Mouse (Mus musculus) kidney, postnatal 25 days (tissue): ENCODE results near the gene Ctbp2.

ENCODE experiments used
- DNase-seq, 2 experiments: peaks; one replicate each; pipeline ENCODE4 v3.0.0; 2021; ENCODE audit warnings: mixed read lengths in 2 of 2

Gene Ctbp2

DNA sequence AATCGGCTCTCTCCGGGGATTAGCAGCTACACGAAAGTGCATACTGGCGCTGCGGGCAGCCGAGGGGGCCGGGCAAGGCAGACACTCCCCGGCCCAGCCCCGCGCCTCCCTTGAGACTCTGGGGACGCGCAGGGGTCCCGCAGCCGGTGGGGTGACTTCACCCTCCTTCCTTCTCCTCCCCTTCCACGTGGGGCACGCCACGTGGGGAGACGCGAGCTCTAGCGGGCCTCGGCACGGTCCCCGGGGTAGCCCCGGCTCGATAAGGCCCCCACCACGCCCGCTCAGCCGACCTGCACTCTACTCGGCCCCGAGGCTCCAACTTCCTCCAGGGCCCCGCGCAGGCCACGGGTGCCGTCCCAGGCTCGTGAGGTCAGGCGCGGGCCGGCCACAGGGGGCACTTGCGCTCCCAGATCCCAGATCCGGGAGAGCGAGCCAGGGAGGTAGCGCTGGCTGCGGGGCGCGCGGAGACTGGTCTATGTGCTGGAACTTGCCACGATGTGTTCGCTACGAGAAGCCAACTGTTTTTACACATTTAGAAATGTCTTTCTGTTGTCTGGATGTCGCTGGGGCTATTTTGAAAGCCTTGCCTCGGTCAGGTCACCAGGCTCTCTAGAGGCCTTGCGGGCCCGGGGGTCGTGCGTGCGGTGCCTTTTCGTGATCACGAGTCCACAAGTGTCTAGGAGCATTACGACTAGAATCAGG is at the start of gene Ctbp2:
Gene Ctbp2 (minus strand): TSS at position 356 of the 702 bp plus-strand sequence.
- peak; percentile 86 to 93 for DNase-seq

DNA sequence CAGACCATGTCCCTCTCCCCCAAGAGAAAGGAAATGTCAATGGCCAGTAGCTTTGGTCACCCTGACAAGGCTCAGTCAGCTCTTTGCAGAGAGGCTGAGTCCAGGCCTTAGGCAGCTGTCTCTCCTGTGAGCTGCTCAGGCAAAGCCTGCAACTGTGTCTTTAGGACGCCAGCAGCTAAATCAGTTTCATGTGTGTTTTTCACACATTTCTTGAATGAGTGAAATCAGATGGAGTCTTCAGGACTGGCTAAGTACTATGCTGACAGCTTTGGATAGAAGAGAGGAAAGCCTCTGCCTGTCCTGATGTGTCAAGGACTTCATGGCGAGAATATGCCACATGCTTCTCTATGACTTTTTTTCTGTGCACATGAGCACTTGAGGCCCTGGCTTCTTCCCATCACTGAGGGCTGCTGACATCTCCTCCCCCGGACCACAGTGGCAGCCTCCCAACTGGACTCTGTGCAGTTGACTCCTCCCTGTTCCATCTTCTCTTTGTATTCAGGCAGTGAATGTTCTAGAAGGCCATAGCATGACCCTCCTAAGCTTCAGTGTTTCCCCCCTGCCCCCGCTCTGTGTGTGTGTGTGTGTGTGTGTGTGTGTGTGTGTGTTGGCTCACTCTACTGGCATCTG is 47.4 kb upstream of the Ctbp2 start:
- peak in 1 of 2 experiments; percentile 32 for DNase-seq

DNA sequence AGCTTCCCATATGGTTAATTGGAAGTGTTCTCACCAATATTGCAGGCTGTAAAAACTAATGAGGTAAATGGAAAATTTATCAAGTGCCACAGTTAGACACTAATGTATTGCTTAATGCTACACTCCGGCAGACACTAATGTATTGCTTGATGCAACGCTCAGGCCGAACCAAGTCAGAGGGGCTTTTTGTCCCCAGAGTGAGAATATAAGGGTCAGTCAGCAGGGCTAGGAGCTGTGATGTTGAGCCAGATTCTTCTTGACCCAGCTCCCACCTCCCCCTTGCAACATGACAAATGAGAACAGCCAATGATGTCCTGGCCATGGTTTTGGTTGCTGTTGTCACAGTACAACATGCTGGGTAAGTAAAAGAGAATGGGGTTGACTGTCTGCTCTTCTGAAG is 44.8 kb upstream of the Ctbp2 start:
- DNase-seq, result peak in 1 of 2 experiments; percentile 15

DNA sequence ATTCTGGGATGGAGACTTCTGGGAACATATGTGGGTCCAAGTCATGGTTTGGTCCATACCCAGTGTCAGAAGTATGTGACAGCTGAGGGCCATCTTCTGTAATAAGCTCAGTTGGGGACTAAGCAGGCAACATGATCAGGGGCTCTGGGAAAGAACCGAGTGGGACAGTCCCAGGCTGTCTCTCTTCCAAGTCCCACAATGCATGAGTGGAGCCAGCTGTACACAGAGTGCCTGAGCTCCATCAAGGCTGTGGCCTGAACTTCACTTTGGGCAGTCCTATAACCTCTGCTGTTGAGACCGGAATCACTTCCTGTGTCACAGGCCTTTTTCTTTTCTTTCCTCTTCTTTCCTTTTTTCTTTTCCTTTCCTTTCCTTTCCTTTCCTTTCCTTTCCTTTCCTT is 43.7 kb upstream of the Ctbp2 start:
- DNase-seq, result peak in 1 of 2 experiments; percentile 25

DNA sequence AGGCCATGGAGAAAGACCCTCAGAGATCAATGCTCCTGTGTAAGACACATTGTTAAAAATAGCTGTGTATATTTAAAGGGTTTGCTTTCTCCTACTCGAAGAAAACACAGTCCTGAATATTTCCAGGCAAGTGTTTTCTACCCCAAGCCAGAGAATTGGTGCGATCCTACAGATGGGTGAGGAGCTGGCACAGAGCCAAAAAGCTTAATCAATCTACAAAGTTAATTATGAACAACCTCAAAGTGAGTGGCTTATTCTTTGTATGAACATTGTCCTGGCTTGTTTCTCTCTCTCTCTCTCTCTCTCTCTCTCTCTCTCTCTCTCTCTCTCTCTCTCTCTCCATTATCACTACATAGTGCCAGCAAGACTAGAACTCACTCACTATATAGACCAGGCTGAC is 40.6 kb upstream of the Ctbp2 start:
- peak; percentile 20 to 29 for DNase-seq

DNA sequence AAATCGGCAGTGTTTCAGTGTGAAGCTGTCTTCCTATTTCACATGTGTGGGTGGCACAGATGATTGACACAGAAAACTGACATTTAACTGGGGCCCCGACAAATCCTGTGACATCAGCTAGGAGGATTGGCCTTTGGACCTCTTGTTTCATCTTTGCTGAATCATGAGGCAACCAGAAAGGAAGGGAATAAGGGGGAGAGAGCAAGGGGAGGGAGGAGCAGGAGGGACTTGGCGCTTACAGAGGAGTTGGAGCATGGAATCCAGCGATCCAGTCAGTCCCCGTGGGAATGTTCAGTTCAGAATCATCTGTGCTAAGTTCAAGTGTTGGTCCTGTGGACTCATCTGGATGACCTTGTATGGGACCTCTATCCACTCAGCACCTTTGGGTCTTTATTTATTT is 38.9 kb upstream of the Ctbp2 start:
- peak; percentile 42 to 65 for DNase-seq

DNA sequence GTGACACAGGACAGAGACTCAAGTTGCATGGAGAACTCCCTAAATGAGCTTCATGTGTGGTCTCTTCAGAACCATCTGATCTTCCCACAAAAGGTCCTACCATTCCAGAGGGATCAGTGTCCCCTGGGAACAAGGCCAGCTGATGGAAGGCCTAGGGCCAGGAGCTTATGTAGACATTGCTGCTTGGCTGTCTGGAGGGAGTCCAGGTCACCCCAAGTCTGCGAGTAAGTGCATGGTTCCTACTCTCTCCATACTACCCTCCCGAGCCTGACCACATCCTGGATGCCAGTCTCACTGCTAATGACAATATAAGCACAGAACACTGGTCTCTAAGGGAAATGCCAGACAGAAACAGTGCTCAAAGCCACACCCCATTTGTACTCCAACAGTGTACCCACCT is 38.0 kb upstream of the Ctbp2 start:
- DNase-seq, result peak in 1 of 2 experiments; percentile 40

DNA sequence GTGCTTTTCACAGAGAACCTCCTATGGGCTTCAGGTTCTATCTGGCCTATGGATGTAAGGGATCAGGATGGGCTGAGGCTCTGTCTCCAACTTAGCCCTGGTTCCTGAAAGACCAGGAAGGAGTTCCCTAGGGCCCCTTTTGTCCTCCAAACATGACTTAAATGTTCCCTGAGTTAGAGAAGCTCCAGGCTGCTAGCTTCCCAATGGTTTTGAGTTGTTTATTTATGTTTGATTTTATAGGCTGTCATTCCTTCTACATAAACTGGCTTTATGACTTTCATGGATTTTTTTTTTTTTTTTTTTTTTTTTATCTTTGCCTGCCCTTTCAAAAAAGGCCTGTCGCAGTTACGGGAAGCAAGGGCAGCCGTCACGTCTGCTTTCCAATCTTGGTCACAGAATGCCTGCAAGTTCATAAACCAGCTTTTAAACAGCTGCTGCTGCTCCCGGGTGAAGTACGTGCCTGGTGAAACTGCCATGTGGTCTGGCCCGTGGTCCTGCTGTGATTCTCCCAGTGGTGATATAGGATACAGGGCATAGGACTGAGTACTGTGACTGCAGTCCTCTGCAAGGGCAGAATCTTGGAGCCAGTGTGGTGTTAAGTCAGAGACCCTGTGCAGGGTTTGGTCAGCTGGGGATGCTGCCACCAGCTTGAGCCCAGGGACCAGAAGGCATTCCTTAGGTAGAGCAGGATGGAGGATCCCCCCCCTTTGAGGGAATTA is 37.4 kb upstream of the Ctbp2 start:
- DNase-seq, result peak in 1 of 2 experiments; percentile 16

DNA sequence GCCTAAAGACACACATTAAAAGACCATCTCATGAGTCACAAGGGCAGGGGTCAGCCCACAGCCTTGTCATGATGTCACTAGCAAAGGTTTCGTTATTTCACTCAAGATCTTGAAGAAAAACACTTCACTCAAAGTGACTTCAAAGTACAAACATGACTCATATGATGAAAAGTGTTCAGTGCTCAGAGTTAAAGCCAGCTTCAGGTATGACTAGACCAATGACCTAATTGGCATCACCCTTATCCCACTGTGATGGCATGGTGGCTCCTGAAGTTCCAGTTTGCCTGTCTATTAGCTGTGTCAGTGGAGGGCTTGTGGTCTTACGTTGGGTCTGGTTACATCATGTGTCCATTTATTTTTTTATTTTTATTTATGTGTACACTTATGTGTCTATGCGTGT is 35.4 kb upstream of the Ctbp2 start:
- DNase-seq, result no peak

DNA sequence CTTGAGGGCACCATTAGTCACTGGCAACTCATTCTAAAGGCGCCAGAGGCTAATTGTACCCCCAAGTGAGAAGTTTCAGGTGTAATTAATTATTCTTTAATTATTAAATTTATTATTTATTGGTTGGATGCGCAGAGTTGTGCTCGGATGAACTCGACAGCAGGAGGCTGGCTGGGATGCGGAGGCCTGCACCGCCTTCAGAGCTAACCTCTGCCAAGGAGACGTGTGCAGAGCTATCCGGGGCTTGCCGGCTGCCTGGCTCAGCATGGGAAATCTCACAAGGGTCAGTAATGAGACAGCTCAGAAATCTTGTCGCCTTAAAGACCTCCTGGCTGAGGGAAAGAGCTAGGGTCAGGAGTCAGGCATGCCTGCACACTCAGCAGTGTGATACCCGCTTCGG is 31.5 kb upstream of the Ctbp2 start:
- no peak for DNase-seq

DNA sequence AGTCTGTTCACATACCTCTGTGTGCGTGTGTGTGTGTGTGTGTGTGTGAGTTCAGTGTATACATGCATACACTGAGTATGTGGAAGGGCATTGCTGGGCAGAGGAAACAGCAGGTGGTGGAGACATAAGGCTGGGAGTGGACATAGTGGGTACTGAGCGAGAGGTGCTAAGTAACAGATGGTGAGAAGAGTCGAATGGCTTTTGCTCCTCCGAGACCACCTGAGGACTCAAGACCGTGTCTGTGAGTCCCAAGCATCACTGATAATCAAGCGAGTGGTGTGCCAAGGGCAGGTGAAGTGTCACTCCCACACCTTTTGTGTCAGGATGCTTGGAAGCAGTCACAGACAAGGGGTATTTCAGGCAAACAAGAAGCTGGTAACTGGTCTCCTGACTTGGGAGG is 30.7 kb upstream of the Ctbp2 start:
- DNase-seq, result no peak

DNA sequence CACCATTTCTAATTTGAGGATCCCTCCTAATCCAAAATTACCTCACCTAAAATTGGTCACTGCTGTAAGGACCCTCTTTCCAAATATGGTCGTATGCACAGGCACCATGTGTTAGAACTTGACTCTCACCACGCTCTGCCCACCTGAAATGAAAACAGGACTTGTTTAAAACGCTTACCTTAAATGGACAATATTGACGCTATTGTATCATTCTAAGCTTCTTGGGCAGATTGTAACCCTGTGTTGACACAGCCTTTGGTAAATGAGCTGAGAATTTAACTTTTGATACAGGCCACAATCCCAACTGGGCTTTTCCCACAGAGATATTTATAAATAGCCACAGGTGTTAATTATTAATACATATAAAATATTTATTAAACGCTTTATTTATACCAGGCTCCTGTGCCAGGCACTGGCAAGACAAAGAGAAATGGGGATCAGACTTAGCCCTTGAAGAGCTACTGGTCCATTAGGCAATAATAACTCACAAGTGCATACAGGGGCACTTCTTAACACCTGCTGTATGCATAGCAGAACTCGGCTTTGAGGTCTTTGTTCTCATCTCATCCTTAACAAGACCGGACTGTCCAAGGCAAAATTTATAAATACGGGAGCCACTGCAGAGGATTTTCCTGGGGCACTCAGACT is 15.7 kb upstream of the Ctbp2 start:
- DNase-seq, result no peak

DNA sequence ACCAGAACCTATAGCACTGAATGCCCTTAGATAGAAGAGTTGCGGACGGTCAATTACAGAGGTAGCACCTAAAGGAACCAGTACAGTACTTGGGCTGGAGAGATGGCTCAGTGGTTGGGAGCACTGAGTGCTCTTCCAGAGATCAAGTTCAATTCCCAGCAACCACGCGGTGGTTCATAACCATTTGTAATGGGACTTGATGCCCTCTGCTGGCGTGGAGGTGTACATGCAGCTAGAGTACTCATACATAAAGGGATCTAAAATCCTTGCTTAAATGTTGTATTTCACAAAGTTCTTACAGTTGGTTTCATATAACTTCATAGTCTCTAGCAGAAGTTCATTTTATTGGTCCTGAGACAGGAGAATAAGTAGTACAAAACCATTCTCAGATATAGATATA is 9.4 kb upstream of the Ctbp2 start:
- DNase-seq, result no peak

DNA sequence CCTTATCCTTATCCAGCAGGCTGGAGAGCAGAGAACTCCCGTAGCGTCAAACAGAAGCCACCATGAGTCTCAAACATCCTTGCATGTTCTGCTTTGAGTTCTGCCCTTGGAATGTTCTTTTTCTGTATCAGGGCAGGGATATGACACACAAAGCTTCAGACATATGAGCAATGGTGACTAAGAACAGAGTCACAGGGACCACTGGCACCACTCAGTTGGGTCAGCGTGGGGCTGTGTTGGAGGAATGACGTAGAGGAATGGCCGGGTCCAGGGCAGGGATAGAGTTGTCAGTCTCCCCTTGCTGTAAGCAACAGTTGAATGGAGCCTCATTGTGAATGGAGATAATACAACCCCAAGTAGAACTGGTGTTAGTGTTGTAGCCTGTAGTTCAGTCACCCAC is 8.5 kb upstream of the Ctbp2 start:
- no peak for DNase-seq

DNA sequence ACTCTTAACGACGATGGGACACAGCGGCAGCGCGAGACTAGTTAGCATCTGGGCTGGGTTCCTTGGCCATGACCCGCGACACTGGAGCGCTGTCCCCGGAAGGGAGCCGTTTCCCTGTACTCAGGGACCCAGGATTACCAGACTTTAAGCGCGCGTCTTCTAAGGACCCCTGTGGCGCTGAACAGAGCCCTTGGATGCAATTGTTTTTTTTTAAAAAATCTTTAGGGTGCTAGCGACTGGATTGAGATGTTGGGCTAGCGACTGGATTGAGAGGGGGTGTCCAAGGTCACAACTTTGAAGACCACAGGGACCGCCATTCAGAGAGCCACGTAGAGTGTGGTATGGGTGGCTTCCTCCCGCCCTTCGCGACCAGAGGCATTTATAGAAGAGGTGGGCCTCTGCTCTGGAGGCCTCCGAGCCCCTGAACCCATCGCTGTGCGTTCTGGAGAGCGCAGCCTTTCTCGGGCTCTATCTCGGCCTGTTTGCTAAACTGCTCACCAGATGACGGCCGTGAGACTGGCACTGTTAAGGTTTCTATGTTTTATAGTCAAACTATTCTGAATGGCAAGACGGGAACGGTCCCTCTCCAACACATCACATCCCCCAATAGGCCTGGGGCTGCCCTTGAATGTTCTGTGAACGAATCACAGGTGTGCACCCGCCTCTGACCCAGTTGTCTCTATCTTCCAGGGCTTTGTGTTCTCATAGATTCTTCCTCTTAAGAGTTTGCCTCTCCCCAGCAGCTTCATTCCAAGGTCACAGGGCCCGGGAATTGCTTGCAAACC is 739 bp upstream of the Ctbp2 start:
- peak in 1 of 2 experiments; percentile 56 for DNase-seq

DNA sequence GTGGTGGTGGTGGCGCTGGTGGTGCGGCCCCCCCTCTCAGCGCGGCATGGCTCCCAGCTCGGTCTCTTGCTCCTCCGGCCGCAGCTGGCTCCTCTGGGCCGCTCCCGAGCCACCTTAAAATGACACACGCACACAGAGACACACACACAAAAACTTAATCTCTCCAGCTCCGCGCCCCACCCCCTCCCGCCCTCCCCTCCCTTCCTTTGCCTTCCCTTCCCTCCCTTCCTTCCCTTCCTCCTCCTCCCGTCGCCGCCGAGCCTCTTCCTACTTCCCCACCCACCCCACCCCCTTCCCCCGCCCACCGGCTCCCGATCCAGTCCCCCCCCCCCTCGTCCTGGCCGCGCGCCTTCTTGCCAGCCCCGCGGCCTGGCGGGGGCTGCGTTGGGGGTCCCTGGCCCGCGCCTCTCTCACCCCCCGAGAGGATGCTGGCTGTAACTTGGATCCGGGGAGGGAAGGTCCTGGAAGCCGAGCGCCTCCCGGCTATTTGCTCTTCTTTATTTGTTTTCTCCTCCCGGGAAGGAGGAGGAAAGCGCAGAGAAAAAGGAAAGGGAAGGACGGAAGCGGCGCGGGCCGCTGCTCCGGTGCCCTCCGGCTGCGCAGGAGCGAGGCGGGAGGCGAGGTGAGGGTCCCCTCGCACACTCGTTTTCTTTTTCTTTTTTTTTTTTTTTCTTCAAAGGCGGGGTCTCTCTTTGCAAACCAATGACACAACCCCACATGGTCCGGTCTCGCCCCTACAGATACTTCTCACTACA is 733 bp downstream of the Ctbp2 start, which contains the start of gene Fgfr2:
Gene Fgfr2 (minus strand): TSS at position 107 of the 755 bp plus-strand sequence.
- DNase-seq, result peak; percentile 74 to 87

DNA sequence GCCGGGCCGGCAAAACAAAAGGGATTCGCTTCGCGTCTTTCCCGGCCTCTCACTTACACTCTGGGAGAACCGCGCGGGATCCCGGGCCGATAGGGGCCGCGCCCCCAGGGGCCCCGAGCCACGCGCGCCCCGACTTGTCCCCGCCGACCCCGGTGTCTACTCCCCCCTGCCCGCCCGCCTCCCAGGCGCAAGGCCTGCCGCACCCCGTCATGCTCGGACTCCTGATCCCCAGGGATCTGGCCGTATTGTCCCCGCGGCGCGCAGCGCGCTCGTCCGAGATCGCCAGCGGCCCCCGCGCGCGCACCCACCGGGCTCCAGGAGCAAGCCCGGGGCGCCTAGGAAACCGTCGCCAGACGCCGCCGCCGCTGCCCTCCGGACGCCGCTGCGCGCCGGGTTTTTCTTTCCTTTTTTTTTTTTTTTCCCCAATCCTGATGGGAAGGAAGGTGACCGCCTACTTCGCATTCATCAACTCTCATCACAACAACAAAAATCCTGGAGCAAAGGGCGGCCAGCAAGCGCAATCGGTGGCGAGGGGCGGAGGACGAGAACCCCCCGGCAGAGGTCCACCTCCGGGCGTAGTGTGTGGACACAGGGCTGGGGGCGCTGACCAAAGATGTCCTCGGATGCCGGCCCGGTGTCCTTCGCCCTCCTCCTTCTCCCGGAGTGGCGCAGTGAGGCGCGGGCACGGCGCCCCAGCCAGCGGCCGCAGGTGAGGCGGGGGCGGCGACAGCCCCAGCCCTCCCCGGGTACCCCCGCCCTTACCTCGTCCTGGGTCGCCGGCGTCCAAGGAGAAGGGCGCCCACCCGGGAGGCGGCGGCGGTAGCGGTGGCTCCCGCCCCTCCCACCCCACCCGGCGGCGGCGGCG is 1.5 kb downstream of the Ctbp2 start:
- DNase-seq, result peak; percentile 49 to 79

DNA sequence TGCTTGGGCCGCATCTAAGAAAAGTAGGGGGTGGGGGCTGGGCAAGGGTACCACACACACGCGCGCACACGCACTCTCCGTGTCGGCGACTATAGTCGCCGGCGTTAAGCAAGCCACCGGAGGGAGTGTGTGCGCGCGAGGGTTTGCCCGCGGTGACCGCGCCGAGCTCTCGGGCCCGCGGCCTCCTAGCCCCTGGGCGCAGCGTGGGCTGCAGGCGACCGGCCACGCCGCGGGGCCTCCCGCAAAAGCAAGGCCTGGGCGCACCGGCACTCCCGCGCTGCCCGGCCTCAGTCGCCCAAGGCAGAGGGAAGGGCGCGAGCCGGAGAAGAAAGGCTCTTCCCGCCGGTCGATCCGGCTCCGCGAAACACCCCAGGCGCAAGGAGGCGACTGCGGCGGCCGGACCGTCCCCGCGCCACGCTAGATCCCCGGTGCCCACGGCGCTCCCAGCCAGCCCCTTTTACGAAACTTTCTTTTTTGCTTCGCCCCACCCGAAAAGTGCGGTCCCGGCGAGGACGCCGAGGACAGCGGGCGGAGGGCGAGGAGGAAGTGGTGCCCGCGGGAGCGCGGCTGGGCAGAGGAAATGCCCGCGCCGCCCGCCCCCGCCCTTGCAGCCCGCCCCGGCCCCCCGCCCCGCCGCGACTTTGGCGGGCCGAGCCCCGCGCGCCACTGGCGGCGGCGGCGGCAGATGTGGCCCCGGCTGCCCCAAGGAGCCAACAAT is 2.3 kb downstream of the Ctbp2 start:
- DNase-seq, result peak in 1 of 2 experiments; percentile 70

DNA sequence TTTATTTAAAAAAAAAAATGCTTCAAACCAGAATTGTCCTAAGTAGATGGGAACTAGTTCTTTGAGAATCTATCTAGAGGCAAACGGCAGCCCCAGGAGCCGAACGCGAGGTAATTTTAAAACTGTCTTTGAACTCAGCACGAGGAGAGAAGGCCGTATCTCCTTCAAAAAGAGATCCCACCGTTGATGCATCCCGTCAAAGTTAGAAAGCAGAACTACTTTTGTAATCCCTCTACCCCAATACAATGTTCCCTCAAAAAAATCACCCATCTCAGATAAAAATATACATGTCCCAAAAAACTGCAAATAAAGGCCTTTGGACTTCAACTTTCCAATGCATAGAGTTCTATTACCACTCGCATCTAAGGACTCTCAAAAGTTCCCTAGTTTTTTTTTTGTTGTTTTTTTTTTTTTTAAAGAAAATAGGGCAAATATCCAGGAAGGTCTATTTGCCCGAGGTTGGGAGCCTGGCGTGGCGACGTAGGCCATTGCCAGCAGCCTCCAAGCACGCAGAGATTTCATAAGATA is 3.0 kb downstream of the Ctbp2 start:
- DNase-seq, result no peak
